Mouse (Mus musculus) G1E (cell line): ENCODE measurements at regions not wholly inside any gene's neighbourhood (a gene's known extent, or its start where the extent isn't known, plus 50 kb on each side); places are given as distances from the start of the nearest gene placed in this dataset.

Experiments
- ATAC-seq: 2 replicates; pipeline ENCODE4 v1.8.0; 2016; ENCODE audit warnings: mild to moderate bottlenecking; ENCODE audit not compliant: insufficient number of reproducible peaks, poor library complexity, low FRiP score, severe bottlenecking; ENCODE audit errors: extremely low read depth
- DNase-seq: peaks from one replicate; pipeline ENCODE4 v3.0.0; 2012; ENCODE audit warnings: low spot score
- H3K27me3 ChIP-seq: 2 replicates; pipeline ENCODE4 v1.6.1; 2012; ENCODE audit warnings: mild to moderate bottlenecking, low read length, inconsistent platforms; ENCODE audit not compliant: insufficient read depth
- H3K36me3 ChIP-seq: replicated peaks from 2 replicates; pipeline ENCODE3; 2012; ENCODE audit warnings: mild to moderate bottlenecking, inconsistent platforms
- H3K4me1 ChIP-seq: 2 replicates; pipeline ENCODE4 v1.6.1; 2012; ENCODE audit warnings: low read depth, low read length, inconsistent platforms, mixed read lengths; ENCODE audit not compliant: insufficient read depth
- H3K4me3 ChIP-seq: 2 replicates; pipeline ENCODE4 v1.5.1; 2012; ENCODE audit warnings: low read depth, mild to moderate bottlenecking, inconsistent platforms, low read length, moderate library complexity, mixed read lengths
- H3K9me3 ChIP-seq: replicated peaks from 2 replicates; pipeline ENCODE4 v1.6.1; 2012; ENCODE audit warnings: inconsistent platforms
- CTCF ChIP-seq: IDR thresholded peaks from 2 replicates; pipeline ENCODE4 v1.5.1; 2012; ENCODE audit warnings: low read depth, low read length, inconsistent platforms, mixed read lengths
- GATA1 ChIP-seq: IDR thresholded peaks from 2 replicates; pipeline ENCODE4 v1.6.1; 2012; ENCODE audit warnings: borderline replicate concordance, low read length, inconsistent platforms, mixed read lengths
- GATA2 ChIP-seq: IDR thresholded peaks from 2 replicates; pipeline ENCODE4 v1.6.1; 2012; ENCODE audit warnings: low read depth, low read length, inconsistent platforms, borderline replicate concordance
- POLR2AphosphoS5 ChIP-seq: IDR thresholded peaks from 2 replicates; pipeline ENCODE4 v1.6.1; 2012; ENCODE audit warnings: low read depth, low read length, inconsistent platforms; ENCODE audit not compliant: insufficient replicate concordance
- TAL1 ChIP-seq: conservative IDR thresholded peaks from 2 replicates; pipeline ENCODE4 v1.6.1; 2012; ENCODE audit warnings: low read depth, low read length, inconsistent platforms, mixed read lengths

DNA sequence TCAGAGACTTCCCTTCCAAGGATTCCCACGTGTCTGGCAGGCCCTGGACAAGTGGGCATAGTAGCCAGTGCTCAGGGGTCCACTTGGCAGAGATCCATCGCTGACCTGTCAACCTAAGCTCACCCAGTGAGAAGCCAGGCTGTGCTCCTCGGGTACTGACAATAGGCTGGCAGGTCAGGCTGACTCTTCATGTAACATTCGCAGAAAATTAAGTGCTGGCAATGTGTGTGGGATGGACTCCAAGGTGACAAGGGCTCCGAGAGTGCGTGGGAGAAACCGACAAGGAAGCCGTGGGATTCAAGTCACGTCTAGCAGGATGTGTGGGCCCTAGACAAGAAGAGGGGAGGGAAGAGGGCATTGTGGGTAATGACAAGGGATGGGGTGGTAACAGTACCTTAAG is 564.6 kb upstream of the Adam5 start:
- TF ChIP-seq CTCF (no peak), TAL1 (no peak), POLR2AphosphoS5 (no peak), GATA1 (no peak), GATA2 (no peak)
- Histone ChIP-seq H3K4me3 (no peak overlapping the region), H3K36me3 (no peaks in the 10 kb centered on the region), H3K27me3 (peaks cover 14% of the 10 kb centered on the region), H3K4me1 (no peaks in the 10 kb centered on the region), H3K9me3 (no peaks in the 10 kb centered on the region)
- ATAC-seq (no peak), DNase-seq (no peak)

DNA sequence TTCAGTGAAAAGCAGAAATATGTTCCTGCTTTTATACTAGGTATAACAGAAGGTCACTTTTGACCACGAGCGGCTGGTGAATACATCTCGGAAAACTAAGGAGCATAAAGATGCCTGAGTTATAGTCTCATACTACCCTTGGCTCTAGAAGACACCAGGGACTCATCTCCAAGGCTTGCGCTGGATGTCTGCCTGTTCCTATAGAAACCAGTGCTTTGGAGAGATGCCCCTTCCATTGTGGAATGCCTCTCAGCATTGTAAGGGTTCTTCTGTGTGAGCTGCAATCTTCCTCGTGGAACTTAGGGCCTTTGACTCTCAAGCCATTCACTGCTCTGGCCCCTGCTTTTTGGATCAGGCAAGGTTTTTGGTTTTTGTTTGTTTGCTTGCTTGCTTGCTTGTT is 561.0 kb upstream of the Adam5 start:
- H3K27me3 ChIP-seq = peaks cover 8% of the 10 kb centered on the region
- DNase-seq (no peak), ATAC-seq (no peak)
- no peak overlapping the region for H3K4me3 ChIP-seq
- no peaks in the 10 kb centered on the region for H3K9me3 ChIP-seq
- no peak for TF ChIP-seq POLR2AphosphoS5
- TF ChIP-seq TAL1 = no peak
- TF ChIP-seq GATA1 = no peak
- TF ChIP-seq CTCF = no peak
- TF ChIP-seq GATA2 = no peak
- H3K4me1 ChIP-seq = no peaks in the 10 kb centered on the region
- no peaks in the 10 kb centered on the region for H3K36me3 ChIP-seq

DNA sequence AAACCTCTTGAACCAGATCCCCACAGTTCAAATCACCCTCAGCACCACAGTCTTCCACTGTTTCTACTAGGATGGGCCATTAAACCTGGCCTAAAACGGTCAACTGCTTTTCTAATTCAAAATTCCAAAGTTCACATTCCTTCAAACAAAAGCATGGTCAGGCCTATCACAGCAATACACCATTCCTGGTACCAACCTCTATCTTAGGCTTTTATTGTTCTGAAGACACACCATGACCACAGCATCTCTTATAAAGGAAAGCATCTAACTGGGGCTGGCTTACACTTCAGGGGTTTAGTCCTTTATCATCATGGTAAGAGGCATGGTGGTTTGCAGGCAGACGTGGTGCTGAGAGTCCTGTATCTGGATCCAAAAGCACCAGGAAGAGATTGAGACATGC is 560.4 kb upstream of the Adam5 start:
- Histone ChIP-seq H3K4me1 (no peaks in the 10 kb centered on the region), H3K36me3 (no peaks in the 10 kb centered on the region), H3K9me3 (no peaks in the 10 kb centered on the region), H3K27me3 (peaks cover 5% of the 10 kb centered on the region), H3K4me3 (no peak overlapping the region)
- ATAC-seq = no peak
- no peak for DNase-seq
- TF ChIP-seq GATA2 (no peak), GATA1 (no peak), POLR2AphosphoS5 (no peak), TAL1 (no peak), CTCF (no peak)

GRCm38 (mm10) chr8:25373276-25373675 is 549.1 kb upstream of the Adam5 start:
- Histone ChIP-seq H3K9me3 (no peaks in the 10 kb centered on the region), H3K36me3 (no peaks in the 10 kb centered on the region)
- no peak for DNase-seq

DNA sequence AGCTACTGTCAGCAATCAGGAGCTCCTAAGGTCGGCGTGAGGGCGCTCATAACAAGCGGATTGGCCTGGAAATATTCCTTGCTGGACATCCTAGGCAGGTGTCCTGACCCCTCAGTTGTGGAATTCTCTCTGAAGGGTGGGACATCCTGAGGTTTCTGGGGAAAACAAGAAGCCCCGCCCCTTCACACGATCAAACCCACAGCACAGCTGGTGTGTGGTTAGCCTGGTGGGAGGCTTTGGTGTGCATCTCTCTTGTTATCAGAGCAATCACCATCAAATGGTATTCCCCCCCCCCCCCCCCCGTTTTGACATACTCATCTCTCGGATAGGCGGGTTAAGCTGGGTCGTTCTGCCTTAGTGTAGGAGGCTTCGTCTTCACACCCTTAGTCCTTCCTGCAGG is 546.8 kb upstream of the Adam5 start:
- ATAC-seq = no peak
- H3K27me3 ChIP-seq = peaks cover 31% of the 10 kb centered on the region
- DNase-seq = no peak
- H3K9me3 ChIP-seq = no peaks in the 10 kb centered on the region
- H3K4me3 ChIP-seq = no peak overlapping the region
- no peak for TF ChIP-seq GATA2
- no peak for TF ChIP-seq CTCF
- no peak for TF ChIP-seq TAL1
- TF ChIP-seq POLR2AphosphoS5 = no peak
- no peak for TF ChIP-seq GATA1
- H3K36me3 ChIP-seq = no peaks in the 10 kb centered on the region
- H3K4me1 ChIP-seq = no peaks in the 10 kb centered on the region

More at GRCm38 (mm10) chr8:25373276-25373675, 549.1 kb upstream of the Adam5 start:
- H3K4me1 ChIP-seq = no peaks in the 10 kb centered on the region
- no peak for TF ChIP-seq GATA1
- TF ChIP-seq TAL1 = no peak
- no peak for TF ChIP-seq POLR2AphosphoS5
- no peak for TF ChIP-seq GATA2
- TF ChIP-seq CTCF = no peak
- no peak for ATAC-seq
- no peak overlapping the region for H3K4me3 ChIP-seq
- H3K27me3 ChIP-seq = peaks cover 19% of the 10 kb centered on the region

- TF ChIP-seq CTCF (no peak), GATA2 (no peak), POLR2AphosphoS5 (no peak), TAL1 (no peak), GATA1 (no peak)
- Histone ChIP-seq H3K4me1 (no peaks in the 10 kb centered on the region), H3K27me3 (peaks cover 37% of the 10 kb centered on the region), H3K9me3 (no peaks in the 10 kb centered on the region), H3K36me3 (no peaks in the 10 kb centered on the region), H3K4me3 (no peak overlapping the region)
- no peak for DNase-seq
- ATAC-seq = no peak
Measured at GRCm38 (mm10) chr8:25369331-25369730, 545.2 kb upstream of the Adam5 start.

DNA sequence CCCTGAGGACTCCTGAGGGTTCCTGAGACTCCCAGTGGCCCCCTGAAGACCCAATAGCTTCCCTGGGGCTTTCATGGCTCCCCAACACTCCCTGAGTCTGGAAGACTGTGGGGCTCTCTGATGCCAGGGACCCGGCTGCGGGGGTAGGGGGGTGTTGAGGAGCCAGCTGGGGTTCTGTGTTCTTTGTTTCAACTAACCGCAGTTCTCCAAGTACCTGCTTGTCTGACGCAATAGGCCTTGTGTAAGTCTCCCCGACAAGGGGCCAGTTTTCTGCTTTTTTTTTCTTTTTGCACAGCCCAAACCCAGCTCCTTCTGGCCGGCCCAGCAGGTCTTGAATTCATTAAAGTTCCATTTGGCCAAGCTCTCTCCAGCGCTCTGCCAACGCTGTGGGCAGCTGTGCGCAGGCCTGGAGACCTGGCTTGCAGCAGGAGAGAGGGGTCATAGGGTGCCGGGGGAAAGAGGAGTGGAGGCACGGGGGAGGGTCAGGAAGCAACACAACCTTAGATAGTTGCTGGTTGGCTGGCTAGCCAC is 544.5 kb upstream of the Adam5 start:
- DNase-seq (no peak), ATAC-seq (no peak)
- no peaks in the 10 kb centered on the region for H3K36me3 ChIP-seq
- H3K4me3 ChIP-seq = no peak overlapping the region
- no peaks in the 10 kb centered on the region for H3K9me3 ChIP-seq
- no peaks in the 10 kb centered on the region for H3K4me1 ChIP-seq
- TF ChIP-seq GATA2 (no peak), TAL1 (no peak), POLR2AphosphoS5 (no peak), GATA1 (no peak), CTCF (no peak)
- peaks cover 37% of the 10 kb centered on the region for H3K27me3 ChIP-seq
